Mouse (Mus musculus) thymus, postnatal 0 days (tissue): ENCODE measurements around the gene Mbtd1. TPM values are rescaled to one million over a fixed set of nuclear protein-coding genes. Genes with fewer than 3 reads are reported as not detected.
"Not testable (repeated sequence)": the region's sequence is repeated elsewhere in the genome, so short reads cannot be mapped to it uniquely, and the experiment has no call there.

ENCODE experiments used
- DNase-seq: peaks from one replicate; pipeline ENCODE4 v3.0.0-alpha.2; 2015; ENCODE audit warnings: low spot score
- polyA plus RNA-seq: library from polyadenylated mRNA; unstranded; fragments of >200 nt; fragmentation: Nextera tagmentation; extraction: Ambion mirVana; gene quantifications from 2 replicates; pipeline ENCODE4 v1.2.1, GENCODE M21; 2015

Gene Mbtd1
- polyA plus RNA-seq: 29.2 and 36.8 TPM in 2 replicates

GRCm38 (mm10) chr11:93885572-93886410 lies at the start of gene Mbtd1, which contains the start of gene Utp18:
Gene Mbtd1, plus strand, starts transcription at chr11:93885852.
Gene Utp18, minus strand, starts transcription at chr11:93885766.
- peak; percentile 98 for DNase-seq

- no peak for DNase-seq
These were observed 38.3 kb upstream of the Mbtd1 start for GRCm38 (mm10) chr11:93847342-93847741.

GRCm38 (mm10) chr11:93852546-93852945 lies 33.1 kb upstream of the Mbtd1 start:
- no peak for DNase-seq

GRCm38 (mm10) chr11:93856284-93856955 lies 29.2 kb upstream of the Mbtd1 start:
- DNase-seq: peak; percentile 57

GRCm38 (mm10) chr11:93860540-93861172 lies 25.0 kb upstream of the Mbtd1 start:
- DNase-seq: no peak

- DNase-seq: no peak
These were observed 24.5 kb upstream of the Mbtd1 start for GRCm38 (mm10) chr11:93861193-93861592.

- no peak for DNase-seq
These were observed 23.5 kb upstream of the Mbtd1 start for GRCm38 (mm10) chr11:93862045-93862623.

- DNase-seq: no peak
These were observed 23.0 kb upstream of the Mbtd1 start for GRCm38 (mm10) chr11:93862638-93863037.

GRCm38 (mm10) chr11:93884068-93884467 lies 1.6 kb upstream of the Mbtd1 start:
- DNase-seq: no peak

- DNase-seq: peak; percentile 81
These were observed 616 bp upstream of the Mbtd1 start for GRCm38 (mm10) chr11:93884901-93885571.

- peak; percentile 76 for DNase-seq
These were observed 893 bp downstream of the Mbtd1 start for GRCm38 (mm10) chr11:93886411-93887079.

GRCm38 (mm10) chr11:93887080-93887447 lies 1.4 kb downstream of the Mbtd1 start:
- no peak for DNase-seq

- DNase-seq: no peak
These were observed 12.1 kb downstream of the Mbtd1 start for GRCm38 (mm10) chr11:93897732-93898131.

- DNase-seq: no peak
These were observed 21.2 kb downstream of the Mbtd1 start for GRCm38 (mm10) chr11:93906834-93907233.

GRCm38 (mm10) chr11:93907839-93908238 lies 22.2 kb downstream of the Mbtd1 start:
- no peak for DNase-seq

GRCm38 (mm10) chr11:93908829-93909228 lies 23.2 kb downstream of the Mbtd1 start:
- DNase-seq: no peak

- DNase-seq: no peak
These were observed 26.0 kb downstream of the Mbtd1 start for GRCm38 (mm10) chr11:93911603-93912002.

GRCm38 (mm10) chr11:93915019-93915418 lies 29.4 kb downstream of the Mbtd1 start:
- not testable (repeated sequence) for DNase-seq

- no peak for DNase-seq
These were observed 43.5 kb downstream of the Mbtd1 start for GRCm38 (mm10) chr11:93929106-93929505.

GRCm38 (mm10) chr11:93940906-93941305 lies 55.3 kb downstream of the Mbtd1 start:
- DNase-seq: no peak
